Mouse (Mus musculus): Measurements from ENCODE around the gene Izumo1r. TPM values are rescaled to one million over a fixed set of nuclear protein-coding genes. Genes with fewer than 3 reads are reported as not detected.

Gene Izumo1r
- polyA plus RNA-seq (2016; fragmentation: Nextera tagmentation; extraction: Ambion mirVana), result not detected in 2 replicates

- 38% methylated on average over 11 of the region's 11 CpGs for WGBS
- peaks cover 23% of the 10 kb centered on the region for H3K4me1 ChIP-seq
- H3K27me3 ChIP-seq, result no peaks in the 10 kb centered on the region
- no peaks in the 10 kb centered on the region for H3K36me3 ChIP-seq (replicated peaks)
- no peaks in the 10 kb centered on the region for H3K9me3 ChIP-seq
- no peak within 1 kb of the TSS for H3K27ac ChIP-seq
- no peak within 1 kb of the TSS for H3K4me2 ChIP-seq
- H3K4me3 ChIP-seq (replicated peaks), result no peak within 1 kb of the TSS
- ATAC-seq (ENCODE audit: low FRiP score), result peak; percentile 19; the same call in 1 of the 2 replicates
- H3K9ac ChIP-seq, result no peak within 1 kb of the TSS
Measured at GRCm38 (mm10) chr9:14903581-14904378, at the start of gene Izumo1r. TSS of gene Izumo1r (minus strand) at chr9:14903949.

DNA sequence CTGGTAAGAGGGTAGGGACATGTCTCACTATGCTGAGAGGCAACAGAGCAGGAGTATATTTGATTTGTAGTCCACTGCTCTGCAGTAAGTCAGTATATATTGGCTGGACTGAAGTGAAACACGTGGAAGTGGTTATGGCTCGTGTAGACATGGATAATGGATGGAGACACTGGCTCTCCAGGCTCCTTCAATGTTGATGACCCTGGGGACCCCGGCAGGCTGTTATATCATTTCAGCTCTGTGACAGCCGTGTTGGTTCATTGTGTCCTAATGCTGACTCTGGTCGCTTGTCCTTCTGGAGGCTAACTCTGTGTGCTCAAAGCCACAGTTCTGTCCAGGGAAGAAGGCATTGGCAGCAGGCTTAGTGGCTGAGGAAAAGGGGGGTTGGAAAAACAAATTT, 47.3 kb upstream of the Izumo1r start:
- Histone ChIP-seq H3K4me1 (peaks cover 5% of the 10 kb centered on the region), H3K27me3 (no peaks in the 10 kb centered on the region), H3K4me2 (no peak overlapping the region), H3K4me3 (replicated peaks) (no peak overlapping the region), H3K36me3 (replicated peaks) (no peaks in the 10 kb centered on the region), H3K9ac (no peak overlapping the region), H3K9me3 (0 out of 2 replicates have a peak, but pooled peaks cover 3% of the 10 kb centered on the region), H3K27ac (no peak overlapping the region)
- ATAC-seq (ENCODE audit: low FRiP score), result no peak
- WGBS, result 79% methylated on average over 5 of the region's 5 CpGs

- Histone ChIP-seq H3K9me3 (0 out of 2 replicates have a peak, but pooled peaks cover 3% of the 10 kb centered on the region), H3K9ac (no peak overlapping the region), H3K4me3 (replicated peaks) (no peak overlapping the region), H3K36me3 (replicated peaks) (no peaks in the 10 kb centered on the region), H3K4me2 (no peak overlapping the region), H3K27me3 (no peaks in the 10 kb centered on the region), H3K4me1 (peaks cover 8% of the 10 kb centered on the region), H3K27ac (no peak overlapping the region)
- ATAC-seq (ENCODE audit: low FRiP score), result no peak
- WGBS, result 73% methylated on average over 5 of the region's 5 CpGs
Measured at GRCm38 (mm10) chr9:14948843-14949242, 45.1 kb upstream of the Izumo1r start.

DNA sequence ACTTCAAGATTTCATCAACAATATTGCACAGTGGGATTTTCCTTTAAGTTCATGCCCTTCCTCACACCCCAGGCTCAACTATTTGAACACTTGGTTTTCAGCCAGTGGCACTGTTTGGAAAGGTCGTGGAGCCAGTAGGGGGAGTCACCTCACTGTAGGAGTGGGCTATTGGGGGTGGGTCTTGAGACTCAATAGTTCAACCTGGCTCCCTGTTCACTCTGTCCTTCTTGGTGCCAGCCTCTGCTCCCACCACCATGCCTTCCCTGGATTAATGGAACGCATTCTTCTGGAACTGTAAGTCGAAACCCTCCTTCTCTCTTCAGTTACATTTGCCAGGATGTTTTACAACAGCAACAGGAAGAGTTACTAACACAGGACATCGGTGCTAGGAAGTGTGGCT, 42.9 kb upstream of the Izumo1r start:
- H3K9ac ChIP-seq, result no peak overlapping the region
- WGBS, result 75% methylated on average over 4 of the region's 4 CpGs
- no peaks in the 10 kb centered on the region for H3K36me3 ChIP-seq (replicated peaks)
- H3K4me1 ChIP-seq, result peaks cover 12% of the 10 kb centered on the region
- no peak overlapping the region for H3K4me2 ChIP-seq
- H3K27ac ChIP-seq, result no peak overlapping the region
- H3K9me3 ChIP-seq, result 0 out of 2 replicates have a peak, but pooled peaks cover 3% of the 10 kb centered on the region
- H3K4me3 ChIP-seq (replicated peaks), result no peak overlapping the region
- ATAC-seq (ENCODE audit: low FRiP score), result no peak
- no peaks in the 10 kb centered on the region for H3K27me3 ChIP-seq

DNA sequence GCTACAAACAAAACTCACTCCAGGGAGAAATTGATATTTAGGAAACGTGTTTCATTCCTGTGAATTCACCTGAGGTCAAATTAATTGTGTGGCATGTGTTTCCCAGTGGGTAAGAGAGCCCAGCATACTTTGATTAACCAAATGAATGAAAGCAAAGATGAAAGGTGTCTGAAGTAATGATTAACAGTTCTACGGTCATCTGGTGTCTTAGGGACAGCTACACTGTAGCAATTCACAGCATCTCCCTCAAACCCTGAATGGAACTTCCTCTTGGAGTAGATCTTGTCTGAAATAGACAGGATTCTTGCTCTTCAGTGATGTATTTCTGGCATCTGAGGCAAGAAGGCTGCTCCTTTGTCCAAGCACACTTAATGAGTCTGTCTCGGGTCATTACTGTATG, 42.2 kb upstream of the Izumo1r start:
- no peak overlapping the region for H3K4me2 ChIP-seq
- H3K4me3 ChIP-seq (replicated peaks), result no peak overlapping the region
- H3K27ac ChIP-seq, result no peak overlapping the region
- 0 out of 2 replicates have a peak, but pooled peaks cover 3% of the 10 kb centered on the region for H3K9me3 ChIP-seq
- no peaks in the 10 kb centered on the region for H3K27me3 ChIP-seq
- no peaks in the 10 kb centered on the region for H3K36me3 ChIP-seq (replicated peaks)
- peaks cover 10% of the 10 kb centered on the region for H3K4me1 ChIP-seq
- no peak overlapping the region for H3K9ac ChIP-seq
- WGBS, result 50% methylated on average over 3 of the region's 3 CpGs
- ATAC-seq (ENCODE audit: low FRiP score), result no peak

- no peak overlapping the region for H3K4me3 ChIP-seq (replicated peaks)
- peaks cover 8% of the 10 kb centered on the region for H3K4me1 ChIP-seq
- H3K9ac ChIP-seq, result no peak overlapping the region
- H3K36me3 ChIP-seq (replicated peaks), result no peaks in the 10 kb centered on the region
- 34% methylated on average over 3 of the region's 3 CpGs for WGBS
- no peak overlapping the region for H3K27ac ChIP-seq
- no peaks in the 10 kb centered on the region for H3K9me3 ChIP-seq
- H3K27me3 ChIP-seq, result no peaks in the 10 kb centered on the region
- H3K4me2 ChIP-seq, result no peak overlapping the region
- ATAC-seq (ENCODE audit: low FRiP score), result no peak
Measured at GRCm38 (mm10) chr9:14942143-14942720, 38.5 kb upstream of the Izumo1r start.

GRCm38 (mm10) chr9:14939610-14940009, 35.9 kb upstream of the Izumo1r start:
- no peaks in the 10 kb centered on the region for H3K9me3 ChIP-seq
- no peak for ATAC-seq (ENCODE audit: low FRiP score)
- no peak overlapping the region for H3K27ac ChIP-seq
- 82% methylated on average over 3 of the region's 3 CpGs for WGBS
- H3K4me1 ChIP-seq, result peaks cover 4% of the 10 kb centered on the region; the same call in 1 of the 2 replicates
- no peaks in the 10 kb centered on the region for H3K27me3 ChIP-seq
- H3K36me3 ChIP-seq (replicated peaks), result no peaks in the 10 kb centered on the region
- H3K9ac ChIP-seq, result no peak overlapping the region
- no peak overlapping the region for H3K4me2 ChIP-seq
- H3K4me3 ChIP-seq (replicated peaks), result no peak overlapping the region

DNA sequence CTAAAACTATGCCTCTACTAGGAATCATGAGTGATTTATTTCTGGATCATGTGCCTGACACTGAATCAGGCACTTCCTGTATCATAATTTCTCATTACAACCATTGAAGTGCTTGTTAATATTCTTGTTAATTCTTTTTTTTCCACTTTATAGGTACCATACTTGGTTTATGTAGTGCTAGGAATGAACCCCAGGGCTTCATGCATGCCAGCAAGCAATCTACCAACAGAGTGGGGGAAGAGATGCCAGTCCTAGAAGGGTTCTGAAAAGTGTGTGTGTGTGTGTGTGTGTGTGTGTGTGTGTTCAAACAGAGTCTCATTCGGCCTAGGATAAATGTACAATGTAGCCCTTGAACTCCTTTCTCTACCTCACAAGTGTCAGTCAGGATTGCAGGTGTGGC, 33.6 kb upstream of the Izumo1r start:
- H3K27me3 ChIP-seq, result no peaks in the 10 kb centered on the region
- H3K27ac ChIP-seq, result no peak overlapping the region
- no peak overlapping the region for H3K4me3 ChIP-seq (replicated peaks)
- no peaks in the 10 kb centered on the region for H3K9me3 ChIP-seq
- H3K36me3 ChIP-seq (replicated peaks), result no peaks in the 10 kb centered on the region
- no peak for ATAC-seq (ENCODE audit: low FRiP score)
- no peak overlapping the region for H3K9ac ChIP-seq
- no peak overlapping the region for H3K4me2 ChIP-seq
- peaks cover 3% of the 10 kb centered on the region; the same call in 1 of the 2 replicates for H3K4me1 ChIP-seq
- 86% methylated on average over 1 of the region's 1 CpGs for WGBS

DNA sequence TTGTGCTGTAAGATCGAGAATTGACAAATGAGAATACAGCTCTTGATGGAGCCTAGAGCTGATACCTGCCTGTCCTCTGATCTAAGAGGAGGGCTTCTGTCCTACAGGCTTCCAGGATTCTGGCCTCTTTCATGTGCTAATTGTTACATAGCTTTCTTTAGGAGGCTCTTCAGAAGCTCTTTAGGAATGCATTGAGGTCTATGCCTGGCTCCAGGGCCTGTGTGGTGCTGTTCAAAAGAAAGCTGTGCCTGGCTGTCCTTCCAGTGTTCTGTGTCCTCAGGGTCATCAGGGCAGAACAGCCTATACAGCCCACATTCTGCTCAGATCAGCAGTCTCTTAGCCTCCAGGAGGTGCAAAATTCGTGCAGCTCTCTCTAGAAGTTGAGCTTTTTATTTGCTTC, 31.1 kb upstream of the Izumo1r start:
- Histone ChIP-seq H3K4me1 (no peaks in the 10 kb centered on the region), H3K9me3 (no peaks in the 10 kb centered on the region), H3K27me3 (no peaks in the 10 kb centered on the region), H3K9ac (no peak overlapping the region), H3K27ac (no peak overlapping the region), H3K4me2 (no peak overlapping the region), H3K36me3 (replicated peaks) (no peaks in the 10 kb centered on the region), H3K4me3 (replicated peaks) (no peak overlapping the region)
- WGBS, result 55% methylated on average over 2 of the region's 2 CpGs
- ATAC-seq (ENCODE audit: low FRiP score), result no peak

GRCm38 (mm10) chr9:14931943-14932342, 28.2 kb upstream of the Izumo1r start:
- Histone ChIP-seq H3K36me3 (replicated peaks) (no peaks in the 10 kb centered on the region), H3K9ac (no peak overlapping the region), H3K27ac (no peak overlapping the region), H3K4me2 (no peak overlapping the region), H3K4me1 (no peaks in the 10 kb centered on the region), H3K9me3 (no peaks in the 10 kb centered on the region), H3K4me3 (replicated peaks) (no peak overlapping the region), H3K27me3 (no peaks in the 10 kb centered on the region)
- no peak for ATAC-seq (ENCODE audit: low FRiP score)
- 70% methylated on average over 7 of the region's 7 CpGs for WGBS

- H3K9ac ChIP-seq, result no peak overlapping the region
- 84% methylated on average over 8 of the region's 8 CpGs for WGBS
- H3K4me3 ChIP-seq (replicated peaks), result no peak overlapping the region
- H3K27me3 ChIP-seq, result no peaks in the 10 kb centered on the region
- no peaks in the 10 kb centered on the region for H3K4me1 ChIP-seq
- H3K27ac ChIP-seq, result no peak overlapping the region
- no peaks in the 10 kb centered on the region for H3K9me3 ChIP-seq
- H3K36me3 ChIP-seq (replicated peaks), result no peaks in the 10 kb centered on the region
- no peak overlapping the region for H3K4me2 ChIP-seq
- no peak for ATAC-seq (ENCODE audit: low FRiP score)
Measured at GRCm38 (mm10) chr9:14931211-14931610, 27.5 kb upstream of the Izumo1r start.

- ATAC-seq (ENCODE audit: low FRiP score), result no peak
- WGBS, result 27% methylated on average over 1 of the region's 1 CpGs
- Histone ChIP-seq H3K27ac (no peak overlapping the region), H3K9ac (no peak overlapping the region), H3K27me3 (no peaks in the 10 kb centered on the region), H3K4me1 (peaks cover 8% of the 10 kb centered on the region; the same call in 1 of the 2 replicates), H3K4me3 (replicated peaks) (no peak overlapping the region), H3K4me2 (no peak overlapping the region), H3K36me3 (replicated peaks) (no peaks in the 10 kb centered on the region), H3K9me3 (no peaks in the 10 kb centered on the region)
Measured at GRCm38 (mm10) chr9:14926593-14926992, 22.8 kb upstream of the Izumo1r start.

GRCm38 (mm10) chr9:14923625-14924024, 19.9 kb upstream of the Izumo1r start:
- H3K4me1 ChIP-seq, result peaks cover 8% of the 10 kb centered on the region; the same call in 1 of the 2 replicates
- 75% methylated on average over 4 of the region's 4 CpGs for WGBS
- no peak overlapping the region for H3K4me3 ChIP-seq (replicated peaks)
- no peak overlapping the region for H3K4me2 ChIP-seq
- no peak overlapping the region for H3K9ac ChIP-seq
- H3K27me3 ChIP-seq, result no peaks in the 10 kb centered on the region
- no peaks in the 10 kb centered on the region for H3K36me3 ChIP-seq (replicated peaks)
- no peak overlapping the region for H3K27ac ChIP-seq
- no peak for ATAC-seq (ENCODE audit: low FRiP score)
- H3K9me3 ChIP-seq, result no peaks in the 10 kb centered on the region
